Mouse (Mus musculus): ENCODE measurements around the gene Ergic3.
A peak's percentile ranks its signal among the peaks of the same experiment; 100 is the strongest.

Gene Ergic3

DNA sequence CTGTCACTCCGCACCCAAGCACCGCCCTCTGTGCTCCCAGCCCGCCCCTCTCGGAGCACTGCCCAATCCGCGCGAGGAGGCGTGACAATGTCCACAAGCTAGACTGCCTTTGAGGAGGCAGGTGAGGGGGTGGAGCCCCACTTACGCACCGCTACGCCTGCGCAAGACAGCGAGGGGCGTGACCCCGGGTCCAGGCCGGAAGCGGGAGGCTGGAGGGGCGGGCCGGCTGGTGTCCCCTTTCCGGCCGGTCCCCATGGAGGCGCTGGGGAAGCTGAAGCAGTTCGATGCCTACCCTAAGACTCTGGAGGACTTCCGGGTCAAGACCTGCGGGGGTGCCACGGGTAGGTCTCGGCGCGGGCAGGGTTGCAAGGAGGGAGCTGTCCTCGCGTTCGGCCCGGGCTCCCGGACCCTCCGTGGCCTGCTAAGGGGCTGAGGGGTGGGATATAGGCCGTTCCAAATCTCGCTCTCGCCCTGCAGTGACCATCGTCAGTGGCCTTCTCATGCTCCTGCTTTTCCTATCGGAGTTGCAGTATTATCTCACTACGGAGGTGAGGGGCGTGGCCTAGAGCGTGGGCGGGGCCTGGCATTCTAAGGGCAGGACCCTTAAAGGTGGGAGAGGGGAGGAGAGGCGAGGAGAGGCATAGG, at the start of gene Ergic3, which contains the start of gene 6430550D23Rik:
Gene Ergic3 (plus strand): TSS at position 158 of the 645 bp plus-strand sequence.
Gene 6430550D23Rik (minus strand): TSS at position 90 of the 645 bp plus-strand sequence.
- DNase-seq = peak; percentile 98 to 99

- DNase-seq = peak; percentile 55 to 76
Measured at GRCm38 (mm10) chr2:155959981-155960380, 47.9 kb upstream of the Ergic3 start.

DNA sequence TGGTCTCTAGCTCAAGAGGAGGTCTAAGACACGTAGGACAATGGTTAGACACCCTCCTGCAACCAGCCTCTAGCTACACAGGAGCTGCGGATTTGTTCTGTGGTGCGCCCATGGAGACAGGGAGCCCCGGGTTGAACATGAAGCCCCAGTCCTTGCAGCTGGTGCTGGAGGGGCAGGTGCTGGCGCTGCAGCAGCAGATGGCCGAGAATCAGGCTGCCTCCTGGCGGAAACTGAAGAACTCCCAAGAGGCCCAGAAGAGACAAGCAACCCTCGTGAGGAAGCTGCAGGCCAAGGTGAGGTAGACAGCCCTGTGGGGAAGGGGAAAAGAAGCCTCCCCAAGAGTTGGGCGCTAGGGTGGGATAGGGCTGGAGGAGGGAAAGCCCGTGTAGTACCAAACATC, 46.0 kb upstream of the Ergic3 start:
- no peak for DNase-seq

GRCm38 (mm10) chr2:155962991-155963390, 44.9 kb upstream of the Ergic3 start:
- DNase-seq = peak in 1 of 2 experiments; percentile 21

GRCm38 (mm10) chr2:155973348-155973747, 34.5 kb upstream of the Ergic3 start:
- no peak for DNase-seq

- DNase-seq = no peak
Measured at GRCm38 (mm10) chr2:155974087-155974731, 33.6 kb upstream of the Ergic3 start.

DNA sequence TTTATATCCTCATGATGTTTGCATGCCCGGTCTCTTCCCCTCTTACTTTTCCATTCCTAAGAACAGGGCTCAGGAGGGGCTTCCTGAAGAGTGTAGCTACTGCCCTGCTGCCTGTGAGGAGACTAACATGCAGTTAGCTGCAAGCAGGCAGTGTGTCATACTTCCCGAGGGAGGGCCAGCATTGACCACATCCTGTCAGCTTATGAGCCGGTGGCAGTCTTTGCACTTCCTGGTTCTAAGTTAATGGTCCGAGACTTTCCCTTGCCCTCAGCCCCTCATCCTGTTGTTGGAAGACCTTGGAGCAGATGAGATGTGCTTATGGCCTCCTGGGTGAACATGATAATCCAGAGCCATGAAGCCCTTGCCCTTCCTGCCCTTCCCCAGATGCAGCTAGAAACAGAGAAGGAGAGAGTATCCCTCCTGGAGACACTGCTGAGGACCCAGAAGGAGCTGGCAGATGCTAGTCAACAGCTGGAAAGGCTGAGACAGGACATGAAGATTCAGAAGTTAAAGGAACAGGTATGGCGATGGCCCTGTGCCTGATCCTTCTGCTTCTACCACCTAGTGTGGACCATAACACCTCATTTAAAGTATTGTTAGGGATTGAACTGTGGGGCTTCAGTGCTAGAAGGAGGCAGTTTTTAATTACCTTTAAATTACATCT, 28.4 kb upstream of the Ergic3 start:
- DNase-seq = peak; percentile 48 to 62

DNA sequence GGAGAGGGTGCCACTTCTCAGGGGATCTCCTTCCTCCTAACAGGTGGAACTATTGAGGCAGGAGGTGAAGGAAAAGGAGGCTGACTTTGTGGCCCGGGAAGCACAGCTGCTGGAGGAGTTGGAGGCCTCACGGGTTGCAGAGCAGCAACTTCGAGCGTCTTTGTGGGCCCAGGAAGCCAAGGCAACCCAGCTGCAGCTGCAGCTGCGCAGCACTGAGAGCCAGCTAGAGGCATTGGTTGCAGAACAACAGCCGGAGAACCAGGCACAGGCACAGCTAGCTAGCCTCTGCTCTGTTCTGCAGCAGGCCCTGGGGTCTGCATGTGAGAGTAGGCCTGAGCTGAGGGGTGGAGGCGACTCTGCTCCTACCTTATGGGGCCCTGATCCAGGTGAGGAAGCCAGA, 22.1 kb upstream of the Ergic3 start:
- no peak for DNase-seq

DNA sequence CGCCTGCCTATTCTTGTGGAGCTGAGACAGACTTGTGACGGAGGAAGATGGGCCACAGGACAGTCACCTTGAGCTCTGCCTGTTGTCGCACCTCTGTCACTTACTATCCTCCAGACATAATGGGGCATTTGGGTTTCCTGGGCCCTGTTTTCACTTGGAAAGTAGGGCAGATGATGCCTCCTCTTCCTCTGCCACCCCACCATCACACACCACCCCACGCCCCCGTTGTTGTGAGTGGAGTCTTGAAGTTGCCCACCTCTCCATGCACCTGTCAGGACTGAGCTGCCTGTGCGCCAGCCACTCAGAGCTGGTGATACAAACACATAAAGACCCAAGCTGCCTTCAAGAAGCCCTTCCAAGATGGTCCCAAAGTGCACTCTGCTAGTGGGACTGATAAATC, 20.7 kb upstream of the Ergic3 start:
- no peak for DNase-seq

- DNase-seq = no peak
Measured at GRCm38 (mm10) chr2:155989085-155989484, 18.8 kb upstream of the Ergic3 start.

DNA sequence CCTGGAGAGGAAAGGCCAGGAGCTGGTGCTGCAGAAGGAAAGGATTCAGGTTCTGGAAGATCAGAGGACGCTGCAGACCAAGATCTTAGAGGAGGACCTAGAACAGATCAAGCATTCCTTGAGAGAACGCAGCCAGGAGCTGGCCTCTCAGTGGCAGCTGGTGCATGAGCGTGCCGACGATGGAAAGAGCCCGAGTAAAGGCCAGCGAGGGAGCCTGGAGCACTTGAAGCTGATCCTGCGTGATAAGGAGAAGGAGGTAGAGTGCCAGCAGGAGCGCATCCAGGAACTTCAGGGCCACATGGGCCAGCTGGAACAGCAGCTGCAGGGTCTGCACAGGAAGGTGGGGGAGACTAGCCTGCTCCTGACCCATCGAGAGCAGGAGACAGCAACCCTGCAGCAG, 16.7 kb upstream of the Ergic3 start:
- DNase-seq = no peak

DNA sequence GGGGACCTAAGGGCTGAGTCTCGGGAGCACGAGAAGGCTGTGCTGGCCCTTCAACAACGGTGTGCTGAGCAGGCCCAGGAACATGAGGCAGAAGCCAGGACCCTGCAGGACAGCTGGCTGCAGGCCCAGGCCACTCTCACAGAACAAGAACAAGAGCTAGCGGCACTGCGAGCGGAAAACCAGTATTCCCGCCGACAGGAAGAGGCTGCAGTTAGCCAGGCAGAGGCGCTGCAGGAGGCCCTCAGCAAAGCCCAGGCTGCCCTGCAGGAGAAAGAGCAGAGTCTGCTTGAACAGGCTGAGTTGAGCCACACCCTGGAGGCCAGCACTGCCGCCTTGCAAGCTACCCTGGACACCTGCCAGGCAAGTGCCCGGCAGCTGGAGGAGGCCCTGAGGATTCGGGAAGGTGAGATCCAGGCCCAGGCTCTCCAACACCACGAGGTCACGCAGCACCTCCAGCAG, 16.0 kb upstream of the Ergic3 start:
- DNase-seq = peak; percentile 77 to 92

DNA sequence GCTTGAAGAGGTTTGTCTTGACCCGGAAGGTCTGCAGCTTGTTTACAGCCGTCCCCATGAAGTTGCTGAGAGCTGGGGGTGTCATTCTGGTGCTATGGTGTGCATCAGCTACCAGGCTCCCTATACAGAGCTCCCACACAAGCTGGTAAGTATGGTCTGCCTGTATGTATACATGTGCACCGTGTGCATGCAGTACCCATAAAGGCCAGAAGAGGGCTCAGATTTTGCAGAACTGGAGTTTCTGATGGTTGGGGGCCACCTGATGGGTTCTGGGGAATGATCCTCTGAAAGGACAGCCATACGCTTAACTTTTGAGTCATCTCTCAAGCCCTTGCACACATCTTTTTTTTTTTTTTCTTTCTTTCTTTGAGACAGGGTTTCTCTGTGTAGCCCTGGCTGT, 2.5 kb upstream of the Ergic3 start:
- DNase-seq = peak in 1 of 2 experiments; percentile 8

DNA sequence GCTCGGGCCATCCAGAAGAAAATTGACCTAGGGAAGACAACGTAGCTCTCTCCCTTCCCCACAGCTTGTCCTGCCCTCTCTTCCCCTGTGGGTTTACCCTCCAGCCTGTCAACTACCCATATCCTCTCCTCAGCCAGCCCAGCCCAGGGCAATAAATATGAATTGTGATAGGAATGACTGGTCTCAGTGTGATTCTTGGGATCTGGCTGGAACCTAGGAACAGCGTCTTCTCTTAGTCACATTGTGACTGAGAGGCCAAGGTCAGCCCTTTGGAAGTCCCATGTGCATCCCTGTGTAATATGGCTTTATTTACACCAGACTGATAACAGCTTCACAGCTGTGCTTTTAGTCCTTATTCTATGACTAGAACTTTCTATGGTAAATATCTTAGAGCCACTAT, 10.3 kb downstream of the Ergic3 start:
- no peak for DNase-seq

DNA sequence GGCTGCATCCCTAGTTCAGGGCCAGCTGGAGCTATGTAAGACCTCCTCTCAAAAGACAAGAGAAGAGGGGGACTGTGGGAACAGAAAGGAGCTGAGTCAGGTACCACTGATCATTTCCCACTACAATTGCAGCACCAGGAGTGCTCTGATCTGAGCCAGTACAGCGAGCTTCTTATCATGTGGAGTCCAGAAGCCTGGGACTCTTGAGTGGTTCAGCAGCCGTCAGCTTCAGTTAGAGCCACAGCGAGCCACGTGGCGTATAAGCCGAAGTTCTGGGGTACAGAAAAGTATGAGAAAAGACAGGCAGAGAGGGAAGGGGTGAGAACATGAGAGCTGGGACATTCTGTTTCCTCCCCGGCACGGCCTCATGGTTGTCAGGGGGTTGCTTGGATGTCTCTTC, 13.4 kb downstream of the Ergic3 start:
- no peak for DNase-seq

DNA sequence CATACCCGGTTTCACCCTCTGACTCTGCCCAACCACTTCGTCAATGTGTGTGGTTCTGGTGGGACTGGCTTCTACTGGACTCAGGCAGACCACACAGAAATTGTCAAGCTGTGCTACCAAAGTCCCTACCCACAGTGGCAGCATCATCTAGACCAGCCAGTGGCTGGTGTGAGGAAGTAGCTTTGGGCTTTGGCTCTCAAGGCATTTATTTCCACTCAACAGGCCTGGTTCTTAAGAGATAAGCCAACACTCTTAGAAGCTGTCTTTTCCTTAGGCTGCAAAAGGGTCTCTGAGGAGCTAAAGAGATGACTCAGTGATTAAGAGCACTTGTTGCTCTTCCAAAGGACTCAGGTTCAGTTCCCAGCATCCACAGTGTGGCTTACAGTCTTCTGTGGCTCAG, 13.9 kb downstream of the Ergic3 start:
- no peak for DNase-seq

DNA sequence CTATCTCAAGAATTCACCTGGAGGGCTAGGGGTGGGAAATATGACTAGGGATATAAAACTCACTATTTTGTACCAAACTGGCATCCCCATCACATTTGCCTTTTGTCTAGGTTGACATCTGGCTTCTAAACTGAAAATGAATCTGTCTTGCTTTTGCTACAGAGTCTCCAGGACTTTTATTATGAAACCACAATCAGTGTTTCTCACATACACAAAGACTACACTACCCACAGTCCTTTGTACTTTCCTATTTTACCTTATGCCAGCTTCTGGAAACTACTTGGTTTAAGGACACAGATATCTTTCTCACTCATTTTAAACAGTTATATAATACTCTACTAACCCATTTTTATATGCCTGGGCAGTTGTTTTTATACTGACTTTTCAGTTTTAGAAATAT, 17.6 kb downstream of the Ergic3 start:
- no peak for DNase-seq

- DNase-seq = no peak
Measured at GRCm38 (mm10) chr2:156039390-156039789, 31.5 kb downstream of the Ergic3 start.

DNA sequence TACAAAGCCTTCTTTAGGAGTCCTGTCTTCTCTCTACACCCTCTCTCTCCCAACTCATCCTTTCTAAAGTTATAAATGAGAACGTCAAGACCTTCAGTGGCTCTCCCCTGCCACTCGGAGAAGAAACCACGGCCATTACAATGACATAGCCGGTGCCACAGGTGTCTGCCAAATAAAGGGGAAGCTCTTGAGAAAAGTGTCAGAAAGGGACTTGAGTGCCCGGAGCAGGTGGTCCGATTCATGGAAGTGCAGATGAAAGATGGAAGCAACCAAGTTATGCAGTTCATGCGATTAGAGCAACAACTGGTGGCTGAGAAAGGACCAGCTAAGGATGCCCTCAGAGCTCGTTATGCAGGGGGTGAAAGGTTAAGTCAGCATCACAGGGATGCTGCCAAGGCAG, 35.1 kb downstream of the Ergic3 start:
- no peak for DNase-seq

DNA sequence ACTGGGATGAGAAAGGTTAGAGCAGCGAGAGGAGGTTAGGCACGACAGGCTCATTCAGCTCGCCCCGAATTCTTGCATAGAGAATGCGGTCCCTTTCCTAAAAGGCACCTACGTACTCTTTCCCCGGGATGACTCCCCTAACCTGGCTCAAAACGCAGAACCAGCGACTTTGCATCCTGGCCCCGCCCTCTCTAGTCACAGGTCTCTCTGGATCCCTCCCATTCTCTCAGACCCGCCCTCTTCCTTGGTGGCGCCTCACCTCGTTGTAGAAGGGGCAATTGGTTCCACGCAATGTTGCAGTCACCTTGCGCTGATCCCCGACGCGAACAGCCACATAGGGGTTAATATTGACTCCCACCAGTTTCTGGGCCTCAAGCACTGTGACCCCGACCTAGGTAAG, 40.1 kb downstream of the Ergic3 start:
- DNase-seq = peak; percentile 23 to 56

- DNase-seq = no peak
Measured at GRCm38 (mm10) chr2:156052816-156053215, 45.0 kb downstream of the Ergic3 start, which contains the start of gene Fer1l4. TSS of gene Fer1l4 (minus strand) at chr2:156052947.

- peak; percentile 78 to 88 for DNase-seq
Measured at GRCm38 (mm10) chr2:156065099-156066041, 57.5 kb downstream of the Ergic3 start, which contains the start of gene Spag4. TSS of gene Spag4 (plus strand) at chr2:156065175.

GRCm38 (mm10) chr2:156066126-156066525, 58.3 kb downstream of the Ergic3 start:
- peak; percentile 20 to 66 for DNase-seq
